Mouse (Mus musculus) CD4-positive helper T cell, adult 2 months (primary cell): ENCODE measurements around the gene Zfp362.
A peak's percentile ranks its signal among the peaks of the same experiment; 100 is the strongest.

Experiments used
- DNase-seq: peaks from one replicate; pipeline ENCODE4 v3.0.0-alpha.2; 2012; ENCODE audit warnings: low read depth, missing footprints, low spot score

Zfp362 gene

DNA sequence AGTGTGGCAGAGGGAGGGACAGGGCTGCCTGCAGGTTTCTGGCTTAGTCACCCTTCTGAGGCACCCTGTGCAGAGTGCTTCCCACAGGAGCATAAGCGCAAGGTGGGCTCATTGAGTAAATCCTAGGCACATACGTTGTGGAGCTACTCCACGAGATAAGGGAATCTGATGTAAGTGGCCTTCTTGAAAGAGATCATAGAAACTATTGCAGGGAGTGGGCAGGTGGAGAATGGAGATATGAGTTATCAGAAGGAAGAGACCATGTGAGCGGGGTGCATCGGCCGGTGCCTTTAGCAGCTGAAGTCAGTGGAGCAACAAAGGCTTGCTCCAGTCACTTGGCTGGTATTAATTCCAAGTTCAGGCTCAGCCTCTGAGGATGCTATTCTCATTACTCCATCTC, 45.8 kb downstream of the Zfp362 start:
- no peak for DNase-seq

DNA sequence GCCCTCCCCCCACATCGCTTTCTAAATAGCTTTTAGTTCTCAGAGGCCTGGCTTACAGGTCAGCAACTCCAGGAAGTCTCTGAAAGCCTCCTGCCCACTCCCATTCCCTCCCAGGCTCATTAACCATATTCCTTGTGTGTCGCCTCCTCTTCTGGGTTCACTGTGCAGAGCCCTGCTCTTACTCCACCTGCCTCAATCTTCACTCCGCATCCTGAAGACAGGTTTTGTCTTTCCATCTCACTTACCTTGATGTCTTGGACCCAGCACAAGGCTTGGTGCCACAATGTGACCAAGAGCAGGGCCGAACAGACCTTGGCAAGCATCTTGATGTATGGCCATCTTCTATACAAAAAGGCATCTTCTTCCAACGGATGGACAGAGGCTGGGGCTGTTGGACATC, 46.6 kb downstream of the Zfp362 start:
- DNase-seq: no peak

GRCm38 (mm10) chr4:128755900-128756299, 49.9 kb downstream of the Zfp362 start:
- no peak for DNase-seq

GRCm38 (mm10) chr4:128755064-128755463, 50.8 kb downstream of the Zfp362 start, which contains the start of gene A3galt2:
Gene A3galt2 (plus strand): TSS chr4:128755364.
- no peak for DNase-seq

DNA sequence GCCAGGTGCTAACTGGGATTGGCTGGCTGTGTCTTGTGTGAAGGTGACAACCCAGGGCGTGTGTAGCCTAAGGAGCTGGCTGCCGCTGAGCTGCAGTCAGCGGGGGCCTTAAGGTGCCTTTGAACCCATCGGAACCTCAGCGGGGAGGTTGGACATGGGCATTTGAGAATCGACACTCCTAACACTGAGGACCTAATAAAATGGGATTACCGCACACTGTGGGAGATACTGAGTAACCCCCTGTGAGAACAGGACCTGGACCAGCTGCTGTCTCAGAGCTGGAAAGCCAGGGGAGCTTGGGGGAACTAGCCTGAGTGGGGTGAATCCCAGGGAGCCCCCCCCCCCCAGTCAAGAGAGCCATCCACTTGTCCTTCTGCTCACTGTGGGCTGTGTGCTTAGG, 52.3 kb downstream of the Zfp362 start:
- no peak for DNase-seq

DNA sequence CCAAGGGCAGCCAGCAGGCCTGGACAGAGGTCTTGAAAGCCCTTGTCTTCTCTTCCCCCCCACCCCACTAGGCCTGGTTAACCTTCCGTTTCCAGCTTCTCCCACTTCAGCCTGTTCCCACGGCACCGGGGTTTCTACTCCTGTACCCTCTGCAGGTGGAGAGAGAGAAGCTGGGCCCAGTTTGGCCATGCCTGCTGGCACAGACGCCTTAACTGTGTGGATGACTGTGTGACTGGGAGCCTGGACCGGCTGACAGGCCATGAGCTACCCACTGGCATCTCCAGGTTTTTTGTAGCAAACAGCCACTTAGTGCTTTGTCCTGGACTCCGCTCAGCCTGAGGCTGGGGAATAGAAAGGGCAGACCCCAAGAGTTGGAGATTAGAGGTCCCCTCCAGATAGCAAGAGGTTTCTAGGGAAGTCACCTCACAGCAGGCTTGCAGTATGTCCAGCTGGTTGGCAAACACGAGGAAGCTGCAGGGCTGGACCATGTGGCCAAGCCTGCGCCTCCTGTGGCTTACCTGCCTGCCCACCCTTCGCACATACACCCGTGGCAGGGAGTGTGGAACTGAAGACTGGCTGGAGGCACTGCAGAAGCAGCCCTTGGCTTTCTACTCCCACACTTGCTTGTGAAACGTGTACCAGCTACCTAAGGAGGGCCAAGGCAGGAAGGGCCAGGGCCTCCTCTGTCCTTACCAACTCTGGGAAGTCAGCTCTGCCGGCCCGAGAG, 53.7 kb downstream of the Zfp362 start:
- no peak for DNase-seq

DNA sequence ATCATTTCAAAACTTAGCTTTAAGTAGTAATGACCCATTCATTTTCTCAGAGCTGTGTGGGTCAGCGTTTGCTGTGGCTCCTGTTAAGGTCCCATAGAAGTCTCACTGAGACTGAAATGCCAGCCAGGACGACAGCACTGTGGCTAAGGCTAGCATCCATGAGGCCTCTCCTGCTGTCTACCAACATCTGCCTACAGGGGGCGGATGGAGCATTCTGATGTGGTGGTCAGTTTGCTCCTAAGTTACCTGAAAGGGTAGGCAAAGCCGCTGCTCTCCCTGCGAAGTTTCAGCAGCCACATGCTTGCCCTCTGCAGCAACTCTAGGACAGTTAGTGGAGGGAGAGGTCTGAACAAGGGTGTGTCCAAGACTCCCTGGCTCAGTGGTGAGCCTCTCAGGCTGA, 54.8 kb downstream of the Zfp362 start:
- DNase-seq: no peak

DNA sequence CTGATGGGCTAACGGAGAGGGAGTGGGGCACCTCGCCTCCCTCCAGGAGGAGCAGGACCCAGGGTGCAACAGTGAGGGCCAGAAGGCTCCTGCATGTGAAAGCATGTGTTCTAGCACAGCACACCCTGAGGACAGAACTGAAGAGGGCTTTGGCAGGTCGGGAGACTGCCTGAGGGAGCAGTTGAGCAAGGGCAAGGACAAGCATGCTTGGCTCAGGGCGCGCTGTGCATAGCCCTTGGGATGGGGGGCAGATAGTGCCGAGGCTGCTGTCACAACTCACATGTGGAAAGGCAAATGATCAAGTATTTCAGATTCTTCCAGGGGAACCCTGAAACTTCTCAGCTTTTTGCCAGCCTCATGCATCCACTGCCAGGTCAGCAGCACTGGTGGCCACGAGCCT, 57.5 kb downstream of the Zfp362 start:
- no peak for DNase-seq

DNA sequence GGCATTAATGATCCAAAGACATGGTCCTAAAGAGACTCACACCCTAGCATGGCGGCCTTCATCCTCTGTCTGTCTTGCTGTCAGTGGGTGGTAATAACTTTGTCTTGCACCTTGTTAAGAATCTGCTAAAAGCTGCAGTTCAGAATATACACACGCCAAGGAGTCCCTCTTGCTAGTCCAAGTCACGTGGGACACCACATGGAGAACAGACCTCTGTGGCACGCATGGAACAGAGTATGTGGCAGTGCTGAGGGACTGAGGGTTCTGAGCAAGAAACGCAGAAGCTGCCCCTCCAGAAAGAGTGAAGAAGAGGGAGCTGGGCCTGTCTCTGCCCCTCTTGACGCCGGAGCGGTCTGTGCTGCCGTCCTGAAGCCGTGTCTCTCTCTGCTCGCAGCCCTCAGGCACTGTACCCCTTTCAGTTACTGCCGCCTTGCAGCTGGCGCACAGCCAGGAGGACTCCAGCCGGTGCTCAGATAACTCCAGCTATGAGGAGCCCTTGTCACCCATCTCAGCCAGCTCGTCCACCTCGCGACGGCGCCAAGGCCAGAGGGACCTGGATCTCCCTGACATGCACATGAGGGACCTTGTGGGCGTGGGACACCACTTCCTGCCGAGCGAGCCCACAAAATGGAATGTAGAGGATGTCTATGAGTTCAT, 58.1 kb downstream of the Zfp362 start:
- no peak for DNase-seq

- no peak for DNase-seq
These were observed 60.7 kb downstream of the Zfp362 start for GRCm38 (mm10) chr4:128745160-128745559.

- DNase-seq: no peak
These were observed 62.7 kb downstream of the Zfp362 start for GRCm38 (mm10) chr4:128743031-128743626.

DNA sequence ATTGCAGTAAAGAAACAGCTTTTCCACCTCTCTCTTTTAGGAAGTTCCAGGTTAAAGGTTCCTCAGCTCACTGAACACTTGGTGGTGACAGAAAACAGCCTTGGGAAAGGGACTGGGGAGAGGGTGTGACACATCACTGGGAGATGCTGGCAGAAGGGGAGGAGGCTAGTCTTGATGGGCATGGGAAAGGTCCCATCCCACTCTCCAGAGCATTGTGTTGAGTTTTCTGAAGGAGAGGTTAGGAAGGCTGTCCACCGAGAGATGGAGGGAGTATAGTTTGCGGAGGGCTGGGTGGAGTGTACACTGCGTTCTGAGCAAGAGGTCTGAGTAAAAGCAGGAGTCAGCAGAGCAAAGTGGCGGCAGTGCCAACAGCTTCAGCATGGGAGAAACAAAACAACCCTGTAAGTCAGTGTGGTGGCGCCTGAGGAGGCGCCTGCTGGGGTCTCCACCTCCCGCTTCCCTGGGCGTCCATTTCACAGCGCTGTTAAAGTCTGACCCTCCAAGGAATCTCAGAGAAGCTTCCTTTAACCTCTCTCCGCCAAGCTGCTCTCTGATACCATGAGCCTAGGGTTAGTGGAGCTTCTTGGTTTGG, 63.4 kb downstream of the Zfp362 start:
- no peak for DNase-seq

DNA sequence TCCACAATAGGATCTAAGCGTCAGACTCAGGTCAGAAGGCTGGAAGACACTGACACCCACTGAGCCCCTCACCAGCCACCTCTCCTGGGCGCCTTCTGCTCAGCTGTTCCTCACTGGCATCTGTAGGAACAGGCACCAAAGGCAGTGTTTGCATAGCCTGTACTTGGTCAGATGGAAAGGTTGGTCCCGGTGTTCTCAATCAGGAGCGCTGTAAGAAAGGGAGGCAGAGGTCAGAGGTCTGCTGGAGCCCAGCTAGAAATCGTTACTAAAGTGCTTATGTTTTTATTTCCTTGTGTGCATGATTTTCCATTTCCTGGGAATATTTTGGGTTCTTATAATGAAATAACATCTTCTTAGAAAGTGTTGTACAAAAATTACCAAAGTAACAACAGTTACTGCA, 63.9 kb downstream of the Zfp362 start:
- DNase-seq: no peak

- no peak for DNase-seq
These were observed 65.0 kb downstream of the Zfp362 start for GRCm38 (mm10) chr4:128740878-128741277.

DNA sequence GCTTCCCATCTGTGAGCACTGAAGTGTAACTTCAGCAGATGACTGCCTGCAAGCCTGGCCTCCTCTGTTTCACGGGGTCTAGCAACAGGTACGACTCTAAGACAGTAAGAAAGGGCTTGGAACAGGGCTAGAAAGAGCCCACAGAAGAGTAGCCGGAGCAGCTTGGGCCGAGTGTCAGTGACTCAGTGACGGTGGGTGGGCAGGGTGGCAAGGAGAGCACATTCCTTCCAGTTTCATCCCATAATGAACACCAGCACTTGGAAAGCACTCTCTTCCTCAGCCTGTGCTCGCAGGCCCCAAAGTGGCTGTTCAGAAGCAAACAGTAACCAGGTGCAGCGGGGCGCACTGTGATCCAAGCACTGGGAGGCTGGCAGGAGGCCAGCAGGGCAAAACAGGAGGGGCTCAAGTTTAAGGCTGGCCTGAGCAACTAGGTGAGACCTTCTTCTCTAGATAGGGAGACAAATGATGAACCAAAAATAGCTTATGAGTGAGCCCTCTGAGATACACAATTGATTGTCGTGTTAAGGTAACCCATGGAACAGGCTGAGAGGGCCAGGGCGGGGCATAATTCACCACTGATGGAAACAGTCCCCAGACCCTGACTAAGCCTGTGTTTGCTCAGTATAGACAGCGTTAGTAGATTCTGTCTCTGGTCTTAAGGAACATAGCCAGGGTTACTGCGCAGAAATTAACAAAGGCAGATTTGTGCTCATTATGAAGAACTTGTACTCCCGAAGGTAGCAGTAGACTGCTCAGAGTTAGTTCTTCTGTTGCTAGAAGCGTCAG, 67.8 kb downstream of the Zfp362 start:
- DNase-seq: no peak

GRCm38 (mm10) chr4:128737137-128737589, 68.7 kb downstream of the Zfp362 start:
- DNase-seq: no peak

- peak; percentile 87 for DNase-seq
These were observed 70.8 kb downstream of the Zfp362 start for GRCm38 (mm10) chr4:128734721-128735671.

GRCm38 (mm10) chr4:128734217-128734616, 71.6 kb downstream of the Zfp362 start:
- DNase-seq: no peak

DNA sequence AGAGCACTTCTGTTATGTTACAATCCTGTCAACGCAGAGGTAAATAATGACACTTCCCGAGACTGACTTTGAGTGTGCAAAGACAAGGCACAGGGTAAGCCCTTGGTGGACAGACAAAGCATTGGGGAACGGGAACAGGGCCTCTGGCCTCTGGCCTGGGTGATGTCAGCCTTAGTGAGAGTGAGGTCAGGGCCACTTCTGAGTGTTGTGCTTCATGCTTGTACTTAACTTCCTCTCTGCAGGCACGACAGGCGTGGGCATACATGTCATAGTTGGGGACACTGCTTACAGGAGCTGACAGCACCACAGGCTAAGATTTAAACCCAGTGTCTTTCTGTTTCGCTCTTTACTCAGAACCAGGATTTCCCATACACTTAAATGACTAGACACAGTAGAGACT, 72.3 kb downstream of the Zfp362 start:
- DNase-seq: peak; percentile 41

DNA sequence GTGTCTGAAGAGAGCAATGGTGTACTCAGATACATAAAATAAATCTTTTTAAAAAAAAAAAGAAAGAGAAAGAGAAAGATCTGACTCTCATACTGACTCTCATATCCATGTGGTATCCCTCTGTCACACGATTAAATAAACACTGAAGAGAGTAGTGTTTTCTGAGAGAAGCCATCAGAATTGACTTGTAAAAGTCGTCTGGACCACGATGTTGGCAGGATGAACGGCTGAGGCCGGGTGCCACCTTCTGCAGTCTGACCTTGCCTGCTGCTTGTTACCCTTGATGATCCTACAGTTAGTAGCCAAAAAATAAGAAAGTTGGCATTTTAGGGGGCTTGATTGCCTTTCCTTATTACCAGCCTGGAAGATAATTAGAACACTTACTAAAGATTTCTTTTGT, 73.1 kb downstream of the Zfp362 start:
- DNase-seq: no peak

DNA sequence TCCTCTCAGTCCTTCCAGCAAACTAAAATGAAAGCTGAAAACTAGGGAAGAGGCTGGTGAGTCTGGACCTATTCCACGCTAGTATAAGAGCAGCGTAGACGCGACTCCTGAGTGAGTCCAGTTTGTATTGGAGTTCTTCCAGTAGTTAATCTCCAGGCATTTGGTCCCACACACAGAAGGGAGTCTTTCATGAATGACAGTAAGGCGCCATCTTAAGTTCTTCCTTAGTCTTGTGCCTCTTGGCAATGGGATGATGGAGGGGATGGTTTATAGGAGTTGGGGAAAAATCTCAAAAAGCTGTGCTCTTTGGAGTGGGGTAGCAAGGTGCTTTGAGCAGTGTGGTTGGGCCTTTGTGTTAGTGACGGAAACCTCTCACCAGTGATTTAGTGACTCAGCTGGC, 75.6 kb downstream of the Zfp362 start:
- DNase-seq: no peak
